Mouse (Mus musculus) liver, embryonic 14.5 days (tissue): ENCODE data around the gene Spg11. TPM values are rescaled to one million over a fixed set of nuclear protein-coding genes. Genes with fewer than 3 reads are reported as not detected.
A peak's percentile ranks its signal among the peaks of the same experiment; 100 is the strongest.

Experiments used
- ATAC-seq: fragments of 200-750 bp; cut with Nextera tagmentation; 2 replicates; pipeline ENCODE4 v1.8.0; 2017; ENCODE audit warnings: moderate number of reproducible peaks, mild to moderate bottlenecking, moderate library complexity; ENCODE audit not compliant: insufficient read depth
- DNase-seq, 3 experiments: peaks; one replicate each; pipeline ENCODE4 v3.0.0-alpha.2; 2012 to 2013; ENCODE audit warnings: low read depth in 3 of 3, low spot score in 3 of 3
- H3K27ac ChIP-seq: fragments of 300-500 bp; sonication (generic); 2 replicates; pipeline ENCODE4 v1.5.1; 2014; ENCODE audit warnings: moderate library complexity, mild to moderate bottlenecking, control low read depth, inconsistent platforms
- H3K27me3 ChIP-seq: fragments of 300-500 bp; sonication (generic); 2 replicates; pipeline ENCODE4 v1.6.1; 2014; ENCODE audit warnings: mild to moderate bottlenecking, low read length, moderate library complexity; ENCODE audit not compliant: control insufficient read depth, insufficient read depth
- H3K36me3 ChIP-seq: fragments of 300-500 bp; sonication (generic); replicated peaks from 2 replicates; pipeline ENCODE4 v1.6.1; 2014; ENCODE audit warnings: low read depth; ENCODE audit not compliant: control insufficient read depth, insufficient read depth
- H3K4me1 ChIP-seq, 2 experiments: fragments of 200-500 bp in 1 of 2; fragments of 300-500 bp in 1 of 2; sonication (generic) in 1 of 2; replicated peaks; 2 replicates each; pipeline ENCODE4 v1.6.1; 2012 to 2014; ENCODE audit warnings: antibody characterized with exemption in 1 of 2, inconsistent platforms in 1 of 2, low read length in 1 of 2; ENCODE audit not compliant: control insufficient read depth in 2 of 2, insufficient read depth in 2 of 2
- H3K4me2 ChIP-seq: fragments of 300-500 bp; sonication (generic); 2 replicates; pipeline ENCODE4 v1.6.1; 2014; ENCODE audit warnings: low read depth, mild to moderate bottlenecking, control low read depth, moderate library complexity
- H3K4me3 ChIP-seq, 2 experiments: fragments of 200-500 bp in 1 of 2; fragments of 300-500 bp in 1 of 2; sonication (generic) in 1 of 2; 2 replicates each; pipeline ENCODE4 v1.5.1; 2012 to 2014; ENCODE audit warnings: low read depth in 2 of 2, low read length in 2 of 2, mild to moderate bottlenecking in 2 of 2, control low read depth in 1 of 2, inconsistent platforms in 1 of 2, moderate library complexity in 1 of 2; ENCODE audit not compliant: insufficient read depth in 1 of 2
- H3K9ac ChIP-seq: fragments of 300-500 bp; sonication (generic); replicated peaks from 2 replicates; pipeline ENCODE4 v1.6.1; 2014; ENCODE audit warnings: mild to moderate bottlenecking, control low read depth, moderate library complexity
- H3K9me3 ChIP-seq: fragments of 300-500 bp; sonication (generic); 2 replicates; pipeline ENCODE4 v1.6.1; 2016; ENCODE audit warnings: low read length, mixed read lengths; ENCODE audit not compliant: control insufficient read depth
- CTCF ChIP-seq: IDR thresholded peaks from 2 replicates; pipeline ENCODE4 v1.5.1; 2016; ENCODE audit warnings: antibody characterized with exemption, low read depth, control low read depth
- EP300 ChIP-seq: IDR thresholded peaks from 2 replicates; pipeline ENCODE4 v1.6.1; 2016; ENCODE audit warnings: antibody characterized with exemption, low read depth
- WGBS: fragments of 180-500 bp; shearing (Covaris S2); extraction: QIAGEN DNeasy Blood & Tissue Kit; methylation state at CpG from one replicate; pipeline ENCODE4 v1.1.7; 2014; ENCODE audit not compliant: insufficient replicate concordance; 5-methylcytosine and 5-hydroxymethylcytosine counted together
- polyA plus RNA-seq, 2 experiments: library from polyadenylated mRNA; depleted of rRNA in 1 of 2; stranded (reverse) in 1 of 2; unstranded in 1 of 2; fragments of >200 nt; fragmentation: Nextera tagmentation in 1 of 2; extraction: Ambion mirVana in 1 of 2; gene quantifications; 2 replicates each; pipeline versions ENCODE4 v1.2.1 to v1.2.3; 2012 to 2014

Spg11 gene
- polyA plus RNA-seq, 2 experiments = 2.5 to 3.4 TPM

DNA sequence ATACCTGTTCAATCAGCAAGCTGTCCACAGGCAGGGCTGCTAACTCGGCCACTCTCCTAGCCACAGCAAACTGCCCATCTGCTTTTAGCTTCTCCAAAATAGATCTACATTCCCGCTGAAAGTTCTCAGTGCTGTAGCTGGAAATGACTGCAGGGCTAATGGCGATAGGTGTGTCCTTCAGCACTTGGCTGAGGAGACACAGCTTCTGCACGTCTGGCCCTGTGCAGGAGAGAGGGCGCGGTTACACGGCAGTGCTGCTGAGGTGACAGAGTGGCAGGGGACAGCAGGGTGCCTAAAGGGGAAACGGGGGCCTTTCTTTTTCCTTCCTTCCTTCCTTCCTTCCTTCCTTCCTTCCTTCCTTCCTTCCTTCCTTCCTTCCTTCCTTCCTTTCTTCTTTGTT lies 51.9 kb downstream of the Spg11 start:
- H3K36me3 ChIP-seq = peaks cover 4% of the 10 kb centered on the region
- no peak overlapping the region for H3K4me3 ChIP-seq
- DNase-seq = no peak
- no peaks in the 10 kb centered on the region for H3K27me3 ChIP-seq
- no peak overlapping the region for H3K4me2 ChIP-seq
- ATAC-seq = no peak
- WGBS = 70% methylated on average over 8 of the region's 8 CpGs
- no peaks in the 10 kb centered on the region for H3K4me1 ChIP-seq
- TF ChIP-seq EP300 (no peak), CTCF (no peak)
- no peak overlapping the region for H3K27ac ChIP-seq
- H3K9me3 ChIP-seq = no peaks in the 10 kb centered on the region
- H3K9ac ChIP-seq = no peak overlapping the region

DNA sequence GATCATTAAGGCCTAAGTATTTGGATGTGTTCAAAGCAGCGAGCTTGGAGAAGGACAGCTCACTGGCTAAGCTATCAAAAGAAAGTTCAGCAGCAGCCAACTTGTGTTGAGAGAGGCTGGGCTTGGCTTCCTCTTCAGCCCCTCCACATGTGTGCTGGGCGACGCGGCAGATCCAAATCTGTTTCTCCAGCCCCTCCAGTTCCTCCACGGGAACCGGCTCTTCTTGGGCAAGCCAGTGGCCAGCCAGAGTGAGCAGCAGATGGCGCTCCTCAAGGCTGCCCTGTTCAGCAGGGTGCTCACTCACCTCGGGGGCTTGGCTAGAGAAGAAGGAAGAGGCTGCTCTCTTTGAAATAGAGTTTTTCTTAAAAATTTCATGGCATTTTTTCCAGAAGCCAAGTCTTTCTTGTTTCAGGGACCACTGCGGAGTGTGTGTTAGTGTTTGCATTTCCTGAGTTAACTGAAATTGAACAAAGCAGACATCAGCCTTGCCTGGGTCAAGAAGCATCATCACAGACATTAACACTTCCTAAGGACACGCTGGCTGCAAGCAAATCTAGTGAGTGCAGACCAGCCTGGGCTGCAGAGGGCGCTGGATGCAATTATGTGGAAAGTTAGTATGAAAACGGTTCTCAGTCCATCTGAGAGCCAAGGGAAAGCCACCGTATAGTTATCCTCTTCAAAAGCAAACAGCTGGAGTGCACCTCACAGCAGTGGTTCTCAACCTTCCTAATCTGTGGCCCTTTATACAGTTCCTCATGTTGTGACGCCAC lies 52.8 kb downstream of the Spg11 start:
- no peaks in the 10 kb centered on the region; the same call in 1 of the 2 replicates for H3K36me3 ChIP-seq

DNA sequence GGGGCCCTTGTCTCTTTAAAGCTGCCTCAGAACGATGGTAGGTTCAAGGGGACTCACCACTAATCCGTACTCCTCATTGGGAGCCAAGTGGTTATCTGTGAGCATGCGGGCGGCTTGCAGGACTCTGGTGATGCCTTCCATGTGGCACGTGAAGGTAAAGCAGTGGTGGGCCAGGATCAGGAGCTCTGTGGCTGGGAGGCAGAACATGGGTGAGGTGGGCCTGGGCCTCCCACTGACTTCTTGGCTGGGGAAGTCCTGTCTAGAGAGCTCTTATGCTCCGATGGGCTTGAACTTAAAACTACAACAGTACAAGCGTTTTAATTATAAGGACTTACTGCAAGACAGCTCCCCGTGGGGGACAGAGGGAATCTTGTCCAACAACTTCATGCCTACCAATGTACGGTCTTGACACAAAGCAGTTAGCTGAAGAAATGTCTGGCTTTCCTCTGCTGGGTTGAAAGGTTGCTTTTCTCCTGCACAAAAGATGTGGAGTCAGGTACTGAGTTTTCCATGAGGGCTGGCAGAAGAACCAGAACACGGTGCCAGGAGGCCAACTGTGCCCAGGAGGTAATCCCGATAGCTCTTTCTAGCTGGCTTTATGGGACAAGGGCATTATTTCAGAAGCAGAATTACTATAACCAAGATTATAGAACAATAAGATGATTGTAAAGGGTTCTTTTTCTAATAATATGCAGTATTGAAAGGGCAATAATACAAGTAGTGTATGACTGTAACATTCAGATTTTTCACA lies 58.6 kb downstream of the Spg11 start:
- Histone ChIP-seq H3K4me1 (no peaks in the 10 kb centered on the region), H3K9ac (no peak overlapping the region), H3K4me3 (no peak overlapping the region), H3K36me3 (peaks cover 14% of the 10 kb centered on the region), H3K4me2 (no peak overlapping the region), H3K27ac (no peak overlapping the region), H3K27me3 (no peaks in the 10 kb centered on the region), H3K9me3 (no peaks in the 10 kb centered on the region)
- WGBS = 72% methylated on average over 11 of the region's 11 CpGs
- DNase-seq (no peak), ATAC-seq (no peak)
- TF ChIP-seq CTCF (no peak), EP300 (no peak)

More for the DNA sequence above, 52.8 kb downstream of the Spg11 start:
- DNase-seq (no peak), ATAC-seq (no peak)
- Histone ChIP-seq H3K9ac (no peak overlapping the region), H3K27ac (no peak overlapping the region), H3K4me1 (no peaks in the 10 kb centered on the region), H3K4me3 (no peak overlapping the region), H3K9me3 (no peaks in the 10 kb centered on the region), H3K4me2 (no peak overlapping the region), H3K27me3 (no peaks in the 10 kb centered on the region)
- TF ChIP-seq CTCF = peak; percentile 56
- no peak for TF ChIP-seq EP300
- 38% methylated on average over 14 of the region's 14 CpGs for WGBS

DNA sequence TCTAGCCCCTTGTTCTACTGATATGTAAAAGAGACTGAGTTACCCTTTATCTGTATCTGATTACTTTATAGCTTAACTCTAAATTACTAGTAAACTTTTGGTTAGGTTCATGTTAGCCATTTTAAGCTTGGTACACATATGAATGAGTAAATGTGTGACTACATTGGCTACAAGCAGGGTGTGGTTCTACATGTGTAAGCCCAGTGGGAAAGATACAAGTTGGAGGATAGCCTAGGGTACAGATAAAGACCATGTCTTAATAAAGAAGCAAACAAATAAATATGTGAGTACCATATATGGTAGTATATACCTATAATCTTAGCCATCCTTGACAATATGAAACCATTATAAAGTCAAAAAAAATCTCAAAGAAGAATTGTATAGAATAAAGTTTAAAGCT lies 74.3 kb downstream of the Spg11 start:
- Histone ChIP-seq H3K27ac (no peak overlapping the region), H3K4me2 (no peak overlapping the region), H3K4me1 (peaks cover 0 to 3% of the 10 kb centered on the region in 2 experiments; a peak in 1 of 4 replicates), H3K27me3 (no peaks in the 10 kb centered on the region), H3K4me3 (no peak overlapping the region), H3K36me3 (peaks cover 57% of the 10 kb centered on the region), H3K9ac (no peak overlapping the region), H3K9me3 (no peaks in the 10 kb centered on the region)
- ATAC-seq (no peak), DNase-seq (no peak)
- TF ChIP-seq EP300 (no peak), CTCF (no peak)

DNA sequence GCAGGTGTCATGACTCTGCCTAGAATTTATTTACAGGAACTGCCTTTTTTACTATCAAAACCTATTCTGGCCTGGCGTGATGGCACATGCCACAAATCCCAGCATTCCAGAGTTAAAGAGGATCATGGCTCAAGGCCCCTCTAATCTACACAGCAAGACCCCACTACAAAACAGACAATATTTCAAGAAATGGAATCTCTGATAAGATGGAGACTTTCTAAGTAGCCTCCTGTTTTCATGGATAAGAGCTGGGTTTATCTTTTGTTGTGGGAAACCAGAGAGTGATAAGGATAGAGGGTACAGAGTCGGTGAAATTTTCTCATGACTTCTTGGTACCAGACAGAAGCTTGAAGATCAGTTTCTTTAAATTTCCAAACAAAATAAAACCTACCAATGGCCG lies 82.1 kb downstream of the Spg11 start:
- 20% methylated on average over 3 of the region's 3 CpGs for WGBS
- peak; percentile 72 for TF ChIP-seq EP300
- TF ChIP-seq CTCF = no peak
- peak; percentile 82 for ATAC-seq
- Histone ChIP-seq H3K27me3 (no peaks in the 10 kb centered on the region), H3K4me3 (0 out of 4 replicates have a peak overlapping the region, but pooled peaks of 1 of the 2 experiments have one; percentile 4), H3K9me3 (no peaks in the 10 kb centered on the region), H3K4me1 (peaks cover 19 to 21% of the 10 kb centered on the region in 2 experiments), H3K9ac (peak overlapping the region; percentile 31), H3K36me3 (peaks cover 38% of the 10 kb centered on the region), H3K27ac (peak overlapping the region; percentile 14; the same call in 1 of the 2 replicates), H3K4me2 (peak overlapping the region; percentile 57)
- peak; percentile 43 to 57 (median 53) for DNase-seq
